Comparison of ENCODE assay signal across 8 mouse cellular contexts in the genomic region with DNA sequence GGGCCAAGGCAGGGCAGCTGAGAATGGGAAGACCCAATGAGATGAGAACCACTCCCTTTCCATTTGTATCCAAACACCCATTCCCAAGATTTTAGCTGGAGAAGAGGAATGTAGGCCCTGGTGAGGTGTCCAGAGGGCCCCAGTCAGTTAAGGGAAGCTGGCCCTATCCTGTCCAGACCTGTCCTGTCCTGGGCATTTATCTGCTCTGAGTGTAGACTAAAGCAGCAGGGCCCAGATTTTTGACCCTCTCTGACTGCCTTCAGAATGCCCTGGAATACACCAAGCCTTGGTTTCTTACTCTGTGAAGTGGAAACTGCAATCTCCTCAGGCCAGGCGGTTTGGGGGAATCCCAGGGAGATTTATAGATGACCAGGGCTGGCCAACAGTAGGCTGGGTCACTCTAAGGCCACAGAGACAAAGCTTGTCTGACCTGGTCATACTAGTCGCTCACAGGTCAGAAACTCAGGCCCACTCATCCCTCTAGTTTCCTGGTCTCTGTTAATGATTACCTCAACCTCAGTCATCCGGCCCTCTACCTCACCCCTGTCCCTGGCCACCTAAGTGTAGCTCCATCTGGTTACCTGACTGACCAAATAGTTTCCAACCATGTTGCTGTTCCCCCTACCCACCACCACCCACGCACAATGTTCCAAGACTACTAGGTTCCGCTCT. TPM values are rescaled to one million over a fixed set of nuclear protein-coding genes. Genes with fewer than 3 reads are reported as not detected.
DNase-seq lines count a peak whose midpoint lies in the region; ATAC-seq and TF ChIP-seq lines count a peak whose summit lies in the region.

No protein-coding gene starts in this region.

- ATAC-seq in lung, postnatal 0 days, result peak; percentile 16
- ATAC-seq in forebrain, embryonic 14.5 days, result peak; percentile 24
- ATAC-seq in neural tube, embryonic 13.5 days (ENCODE audit: low read depth), result peak; percentile 15; the same call in 1 of the 2 replicates

- no peak for DNase-seq in lung, postnatal 0 days (ENCODE audit: low spot score)
- DNase-seq in lung, postnatal 10 days, result no peak
- DNase-seq in forebrain, embryonic 14.5 days (ENCODE audit: low spot score), result no peak
- peak; percentile 39 to 70 for DNase-seq in kidney, postnatal 36 days
- DNase-seq in gastrocnemius, postnatal 10 days, result no peak
- DNase-seq in embryo, embryonic 10.5 days (ENCODE audit: low spot score), result no peak
- no peak for DNase-seq in frontal cortex, postnatal 14 days (ENCODE audit: low spot score in 2 of 2)

- peak overlapping the region; percentile 88 for H3K4me2 ChIP-seq in lung, postnatal 0 days (replicated peaks; ENCODE audit: low read depth, low read length)
- H3K4me2 ChIP-seq in forebrain, embryonic 14.5 days (ENCODE audit: low read length), result peak overlapping the region; percentile 72
- peak overlapping the region; percentile 67 for H3K4me2 ChIP-seq in neural tube, embryonic 13.5 days

- no peaks in the 10 kb centered on the region for H3K9me3 ChIP-seq in lung, postnatal 0 days (ENCODE audit: low read length)
- no peaks in the 10 kb centered on the region for H3K9me3 ChIP-seq in forebrain, embryonic 14.5 days (replicated peaks; ENCODE audit: control insufficient read depth, low read length)
- H3K9me3 ChIP-seq in neural tube, embryonic 13.5 days, result no peaks in the 10 kb centered on the region

- no peaks in the 10 kb centered on the region for H3K27me3 ChIP-seq in lung, postnatal 0 days (replicated peaks; ENCODE audit: insufficient read depth, low read length)
- peaks cover 6% of the 10 kb centered on the region; the same call in 1 of the 2 replicates for H3K27me3 ChIP-seq in forebrain, embryonic 14.5 days (replicated peaks; ENCODE audit: control insufficient read depth, insufficient read depth, low read length)
- no peaks in the 10 kb centered on the region for H3K27me3 ChIP-seq in neural tube, embryonic 13.5 days

- WGBS in lung, postnatal 0 days, result 71% methylated on average over 5 of the region's 5 CpGs
- WGBS in forebrain, embryonic 14.5 days, result 94% methylated on average over 5 of the region's 5 CpGs
- WGBS in neural tube, embryonic 13.5 days, result 72% methylated on average over 5 of the region's 5 CpGs

- H3K36me3 ChIP-seq in lung, postnatal 0 days (ENCODE audit: insufficient read depth, low read length), result no peaks in the 10 kb centered on the region
- no peaks in the 10 kb centered on the region for H3K36me3 ChIP-seq in forebrain, embryonic 14.5 days (ENCODE audit: control insufficient read depth, insufficient read depth, low read length)
- H3K36me3 ChIP-seq in neural tube, embryonic 13.5 days, result no peaks in the 10 kb centered on the region

- H3K27ac ChIP-seq in lung, postnatal 0 days (ENCODE audit: low read length), result peak overlapping the region; percentile 61
- H3K27ac ChIP-seq in forebrain, embryonic 14.5 days (ENCODE audit: low read depth, low read length), result no peak overlapping the region
- H3K27ac ChIP-seq in neural tube, embryonic 13.5 days (replicated peaks), result 0 out of 2 replicates have a peak overlapping the region, but pooled peaks have one; percentile 33

- H3K4me1 ChIP-seq in lung, postnatal 0 days (ENCODE audit: insufficient read depth, low read depth, low read length), result peaks cover 8% of the 10 kb centered on the region
- peaks cover 6% of the 10 kb centered on the region for H3K4me1 ChIP-seq in forebrain, embryonic 14.5 days (ENCODE audit: control insufficient read depth, insufficient read depth, low read length)
- H3K4me1 ChIP-seq in neural tube, embryonic 13.5 days (replicated peaks), result peaks cover 39% of the 10 kb centered on the region

- TF ChIP-seq CTCF in lung, postnatal 0 days (IDR thresholded peaks at IDR 0.05), result no peak

- peak overlapping the region; percentile 79 for H3K4me3 ChIP-seq in lung, postnatal 0 days (ENCODE audit: low read depth, low read length)
- H3K4me3 ChIP-seq in forebrain, embryonic 14.5 days (ENCODE audit: low read depth, low read length), result peak overlapping the region; percentile 68
- peak overlapping the region; percentile 84 for H3K4me3 ChIP-seq in neural tube, embryonic 13.5 days

- peak overlapping the region; percentile 46; the same call in 1 of the 2 replicates for H3K9ac ChIP-seq in lung, postnatal 0 days (replicated peaks; ENCODE audit: low read depth)
- peak overlapping the region; percentile 75 for H3K9ac ChIP-seq in forebrain, embryonic 14.5 days (ENCODE audit: low read length)
- peak overlapping the region; percentile 83 for H3K9ac ChIP-seq in neural tube, embryonic 13.5 days

- no peak for TF ChIP-seq EP300 in lung, postnatal 0 days (IDR thresholded peaks at IDR 0.05)

RNA-seq across cellular contexts. Expression of gene Capn5, which starts 0.6 kb away (rescaled TPM):
- polyA plus RNA-seq in lung, postnatal 0 days (2015; fragmentation: Nextera tagmentation; extraction: Ambion mirVana), result 5.0 and 5.2 TPM in 2 replicates
- 6.1 and 8.2 TPM in 2 replicates for polyA plus RNA-seq in forebrain, embryonic 14.5 days (2014; fragmentation: Nextera tagmentation; extraction: Ambion mirVana)
- 18.4 and 20.8 TPM in 2 replicates for polyA plus RNA-seq in neural tube, embryonic 13.5 days (2015; fragmentation: Nextera tagmentation; extraction: Ambion mirVana)
- total RNA-seq in gastrocnemius, postnatal 10 days (2021), result 1 to 10 TPM; 4.7 TPM

RNA-seq across cellular contexts. Expression of gene B3gnt6, which starts 20.6 kb away (rescaled TPM):
- polyA plus RNA-seq in lung, postnatal 0 days (2015; fragmentation: Nextera tagmentation; extraction: Ambion mirVana), result 0.23 and 0.44 TPM in 2 replicates
- 0.19 and 0.32 TPM in 2 replicates for polyA plus RNA-seq in forebrain, embryonic 14.5 days (2014; fragmentation: Nextera tagmentation; extraction: Ambion mirVana)
- 0.24 and 0.36 TPM in 2 replicates for polyA plus RNA-seq in neural tube, embryonic 13.5 days (2015; fragmentation: Nextera tagmentation; extraction: Ambion mirVana)
- not detected for total RNA-seq in gastrocnemius, postnatal 10 days (2021)

RNA-seq across cellular contexts. Expression of gene Omp, which starts 33.4 kb away (rescaled TPM):
- 0.12 and 0.14 TPM in 2 replicates for polyA plus RNA-seq in lung, postnatal 0 days (2015; fragmentation: Nextera tagmentation; extraction: Ambion mirVana)
- 0.30 and 0.32 TPM in 2 replicates for polyA plus RNA-seq in forebrain, embryonic 14.5 days (2014; fragmentation: Nextera tagmentation; extraction: Ambion mirVana)
- 0.45 and 0.60 TPM in 2 replicates for polyA plus RNA-seq in neural tube, embryonic 13.5 days (2015; fragmentation: Nextera tagmentation; extraction: Ambion mirVana)
- under 1 TPM; 0.21 to 0.27 TPM for total RNA-seq in gastrocnemius, postnatal 10 days (2021)

RNA-seq across cellular contexts. Expression of gene Myo7a, which starts 59.4 kb away (rescaled TPM):
- polyA plus RNA-seq in lung, postnatal 0 days (2015; fragmentation: Nextera tagmentation; extraction: Ambion mirVana), result 7.1 and 8.4 TPM in 2 replicates
- 7.7 and 10.7 TPM in 2 replicates for polyA plus RNA-seq in forebrain, embryonic 14.5 days (2014; fragmentation: Nextera tagmentation; extraction: Ambion mirVana)
- polyA plus RNA-seq in neural tube, embryonic 13.5 days (2015; fragmentation: Nextera tagmentation; extraction: Ambion mirVana), result 13.4 and 14.6 TPM in 2 replicates
- 1 to 10 TPM; 7.0 TPM for total RNA-seq in gastrocnemius, postnatal 10 days (2021)

Comparison
In these comparisons a context has a peak if more than half of its experiments do, and no peak if none do; other contexts are left out.
1. DNase-seq: peak in kidney, postnatal 36 days (2 of 2); none in lung, postnatal 0 days (single experiment), lung, postnatal 10 days (single experiment), forebrain, embryonic 14.5 days (single experiment), gastrocnemius, postnatal 10 days (single experiment), embryo, embryonic 10.5 days (single experiment) and frontal cortex, postnatal 14 days (0 of 2).
2. Peak in every context shown above with its lines, with median percentiles within 50 percentile points of each other: ATAC-seq, H3K4me2 ChIP-seq, H3K4me3 ChIP-seq and H3K9ac ChIP-seq.